Mouse (Mus musculus) mesoderm, embryonic 11.5 days (tissue): Measurements from ENCODE around the gene Amigo1.

Experiments
- DNase-seq: peaks from one replicate; pipeline ENCODE4 v3.0.0-alpha.2; 2012; ENCODE audit warnings: low read depth, low spot score

The Amigo1 gene

DNA sequence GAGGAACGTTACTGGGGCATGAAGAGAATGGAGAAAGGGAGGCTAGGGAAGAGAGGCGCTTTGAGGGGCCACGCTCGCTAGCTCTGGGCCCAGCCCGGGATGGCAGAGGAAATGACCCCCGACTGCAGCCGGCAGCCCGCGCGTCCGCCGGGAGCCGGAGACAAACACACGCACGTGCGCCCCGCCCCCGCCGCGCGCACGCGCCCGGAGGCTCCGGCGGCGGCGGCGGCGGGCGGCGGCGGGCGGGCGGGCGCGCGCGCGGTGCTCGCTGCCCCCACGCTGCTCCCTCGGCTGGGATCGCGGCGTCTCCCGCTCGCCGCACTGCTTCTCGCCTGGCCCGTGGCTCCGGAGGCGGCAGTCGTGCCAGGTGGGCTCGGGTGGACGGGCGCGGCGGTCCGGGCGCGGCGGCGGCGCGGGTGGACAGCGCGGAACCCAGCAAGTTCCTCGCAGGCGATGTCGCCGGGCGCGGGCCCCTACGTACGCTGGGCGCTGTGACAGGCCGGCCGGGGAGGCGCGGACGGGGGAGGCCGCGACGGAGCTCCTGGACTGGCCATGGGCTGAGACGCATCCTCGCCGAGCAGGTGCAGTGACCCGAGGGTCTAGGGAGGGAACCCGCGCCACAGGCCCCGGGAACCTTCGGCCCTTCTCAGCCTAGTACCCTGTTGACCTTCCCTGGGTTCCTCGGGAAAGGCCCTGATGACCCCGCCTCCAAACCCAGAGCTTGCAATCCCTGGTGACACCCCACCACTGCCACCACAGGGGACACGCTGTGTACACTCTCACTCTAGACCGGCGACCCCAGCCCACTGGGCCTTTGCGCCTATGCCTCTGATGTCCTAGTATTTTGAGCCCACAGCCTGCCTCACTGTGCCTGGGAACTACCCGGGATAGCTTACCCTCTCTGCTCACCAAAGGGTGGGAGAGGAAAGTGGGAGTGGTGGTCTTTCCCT, at the start of gene Amigo1:
Gene Amigo1 (plus strand): TSS at position 238 of the 950 bp plus-strand sequence.
- DNase-seq = peak; percentile 61

DNA sequence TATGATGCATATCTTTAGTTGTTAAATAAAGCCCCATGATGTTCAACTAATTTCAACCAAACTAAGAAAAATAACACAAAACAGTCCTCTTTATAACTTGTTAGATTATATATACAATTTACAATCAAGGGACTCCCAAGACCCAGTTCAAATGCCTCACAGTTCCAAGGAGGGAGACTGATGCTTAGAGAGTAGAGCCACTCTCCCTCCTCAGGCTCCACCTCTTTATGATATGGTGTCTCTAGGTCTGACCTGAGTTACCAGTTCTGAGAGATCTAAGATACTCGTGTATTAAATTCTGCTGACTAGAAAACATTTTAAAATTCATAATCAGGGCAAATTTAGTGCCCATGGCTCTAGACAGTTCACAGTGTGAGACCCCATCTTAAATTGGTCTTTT, 47.0 kb upstream of the Amigo1 start:
- DNase-seq = no peak

DNA sequence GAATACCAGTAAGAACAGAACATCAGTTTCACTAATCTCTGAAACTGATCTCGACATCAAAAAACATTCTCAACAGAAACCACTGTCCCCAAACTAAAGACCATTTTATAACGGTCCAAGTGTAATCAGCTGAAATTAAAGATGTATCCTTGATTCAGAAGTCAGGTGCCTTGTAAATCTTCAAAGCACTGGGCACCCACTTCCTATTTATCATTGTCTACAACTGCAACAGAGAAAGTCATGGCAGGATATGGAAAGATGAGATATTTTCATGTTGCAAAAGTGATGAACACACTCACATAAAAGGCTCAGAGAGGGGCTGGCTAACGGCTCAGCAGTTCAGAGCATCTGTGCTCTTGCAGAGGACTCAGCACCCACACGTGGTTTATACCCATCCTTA, 45.3 kb upstream of the Amigo1 start:
- no peak for DNase-seq

DNA sequence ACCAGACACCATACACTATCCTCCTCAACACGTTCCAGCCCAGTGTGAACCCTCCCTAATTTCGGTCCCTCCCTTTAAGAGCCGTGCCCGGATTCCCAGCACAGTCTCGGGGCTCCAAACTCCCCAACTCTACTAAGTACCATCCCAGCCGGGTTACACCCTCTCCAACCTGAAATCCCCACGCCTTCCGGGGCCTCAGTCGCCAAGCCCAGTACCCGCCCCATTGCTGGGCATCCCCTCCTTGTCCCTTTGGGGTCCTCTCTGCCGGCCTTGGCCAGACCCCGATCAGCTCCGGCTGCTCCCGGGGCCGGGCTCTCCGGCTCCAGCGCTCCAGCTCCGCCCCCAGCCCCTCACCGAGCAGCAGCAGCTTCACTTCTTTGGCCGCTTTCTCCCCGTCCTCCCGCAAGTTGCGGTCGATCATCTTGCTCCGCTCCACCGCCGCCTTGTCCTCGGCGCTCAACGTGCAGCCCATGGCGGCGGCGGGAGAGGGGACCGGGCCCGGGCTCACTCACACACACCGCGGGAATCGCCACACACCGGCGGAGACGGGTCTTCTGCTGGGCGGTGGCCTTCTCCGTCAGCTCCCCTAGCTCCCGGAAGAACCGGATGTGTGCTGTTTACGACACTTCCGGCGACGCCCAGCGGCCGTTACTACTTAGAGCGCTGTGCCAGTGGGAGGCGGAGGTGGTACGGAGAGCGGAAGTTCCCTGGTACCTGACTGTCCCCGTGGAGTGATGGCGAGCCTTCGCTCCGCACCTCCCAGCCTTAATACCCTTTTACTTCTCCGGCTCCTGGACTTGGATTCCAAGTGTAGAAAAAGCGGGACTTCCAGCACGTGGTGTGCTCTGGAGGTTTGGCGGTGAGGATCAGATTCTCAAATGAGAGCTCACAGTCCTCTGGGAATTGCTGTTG, 40.3 kb upstream of the Amigo1 start, which contains the start of gene Gnai3:
Gene Gnai3 (minus strand): TSS at position 613 of the 912 bp plus-strand sequence.
- DNase-seq = peak; percentile 92

DNA sequence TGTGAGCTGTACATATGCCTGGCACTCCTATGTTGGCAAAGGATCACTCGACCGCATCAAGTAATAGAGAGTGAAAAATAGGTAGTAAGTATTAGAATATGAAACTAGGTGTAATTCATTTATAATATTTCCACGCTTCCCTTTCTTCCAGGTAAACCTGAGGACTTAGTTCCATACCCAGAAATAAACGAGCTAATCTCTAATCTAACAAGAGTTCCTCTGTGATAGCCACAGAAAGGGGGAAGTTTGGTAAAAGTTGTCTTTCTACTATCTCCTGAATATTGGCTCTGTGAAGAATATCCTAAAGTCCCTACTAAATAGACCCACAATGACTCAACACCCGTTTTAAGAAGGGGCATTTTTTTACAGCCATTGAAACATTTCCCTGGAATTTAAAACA, 39.5 kb upstream of the Amigo1 start:
- no peak for DNase-seq

DNA sequence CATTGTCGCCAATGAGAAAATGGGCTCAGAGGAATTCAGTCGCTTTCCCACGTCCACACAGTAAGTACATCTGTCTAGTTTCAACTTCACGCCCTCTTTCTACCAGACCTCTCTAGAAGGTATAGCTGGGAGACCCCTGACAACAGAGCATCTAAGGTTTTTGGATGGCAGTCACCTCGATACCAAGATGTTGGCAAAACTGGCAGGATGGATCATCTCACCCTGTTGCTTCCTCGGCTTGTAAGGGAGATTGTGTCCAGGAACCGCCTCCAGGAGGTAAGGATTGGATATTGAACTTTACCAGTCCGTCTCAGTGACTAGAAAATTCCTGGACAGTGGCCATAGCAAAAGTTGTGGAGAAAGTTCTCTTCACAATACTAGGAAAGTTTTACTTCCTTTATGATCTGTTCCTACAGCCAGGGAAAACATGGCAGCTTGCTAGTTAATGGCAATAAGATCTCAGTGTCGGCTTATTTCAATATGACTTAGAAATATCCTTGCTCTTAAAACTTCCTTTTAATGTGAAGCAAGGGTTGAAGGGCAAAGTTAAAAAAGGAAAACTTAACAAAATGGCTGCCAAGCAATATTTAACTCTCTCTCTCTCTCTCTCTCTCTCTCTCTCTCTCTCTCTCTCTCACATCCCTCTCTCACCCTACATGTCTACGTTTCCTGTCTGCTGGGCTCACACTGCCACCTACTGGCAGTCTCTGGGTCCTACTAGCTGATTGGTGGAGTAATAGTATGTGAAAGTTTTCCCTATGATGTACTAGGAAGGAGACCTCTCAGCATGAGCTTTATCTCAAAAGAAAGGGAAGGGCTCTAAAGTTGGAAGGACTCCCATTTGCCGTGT, 38.5 kb upstream of the Amigo1 start:
- peak; percentile 94 for DNase-seq

DNA sequence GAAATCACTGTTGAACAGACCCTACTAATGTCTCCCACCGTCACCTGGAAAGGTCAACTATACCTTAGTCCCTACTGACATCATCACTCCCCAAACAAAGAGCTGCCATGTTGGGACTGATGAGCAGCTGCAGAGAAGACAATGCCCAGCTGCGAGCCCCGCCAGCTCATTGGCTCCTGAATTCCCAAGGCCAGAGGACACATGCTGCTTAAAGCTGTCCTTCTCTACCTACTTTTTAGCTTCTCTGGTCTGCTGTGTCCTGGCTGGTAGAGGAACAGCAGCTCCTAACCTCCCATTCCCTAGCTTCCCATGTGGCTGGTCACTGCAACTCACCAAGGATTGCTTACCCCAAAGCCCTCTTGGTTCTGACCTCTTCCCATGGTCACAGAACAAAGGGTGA, 33.8 kb upstream of the Amigo1 start:
- no peak for DNase-seq

DNA sequence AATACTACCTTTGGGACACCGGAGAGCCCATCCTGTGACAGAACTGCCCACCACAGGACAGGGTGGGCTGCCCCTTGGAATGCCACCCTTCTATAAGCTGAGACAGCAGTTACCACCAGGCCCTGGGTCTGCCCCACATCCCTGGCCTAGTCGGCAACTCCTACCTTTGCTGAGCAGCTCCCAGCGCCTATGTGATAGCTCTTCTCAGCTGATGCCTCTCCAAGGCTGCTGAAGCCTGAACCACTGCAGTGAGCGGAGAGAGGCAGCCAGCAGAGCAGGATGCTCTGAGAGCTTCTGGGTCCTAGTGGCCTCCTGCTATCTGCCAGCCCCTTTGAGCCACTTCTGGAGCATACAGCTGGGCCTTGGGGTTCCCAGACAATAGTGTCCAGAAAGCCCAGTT, 31.5 kb upstream of the Amigo1 start, which contains the start of gene Gpr61:
Gene Gpr61 (minus strand): TSS at position 227 of the 400 bp plus-strand sequence.
- DNase-seq = no peak

DNA sequence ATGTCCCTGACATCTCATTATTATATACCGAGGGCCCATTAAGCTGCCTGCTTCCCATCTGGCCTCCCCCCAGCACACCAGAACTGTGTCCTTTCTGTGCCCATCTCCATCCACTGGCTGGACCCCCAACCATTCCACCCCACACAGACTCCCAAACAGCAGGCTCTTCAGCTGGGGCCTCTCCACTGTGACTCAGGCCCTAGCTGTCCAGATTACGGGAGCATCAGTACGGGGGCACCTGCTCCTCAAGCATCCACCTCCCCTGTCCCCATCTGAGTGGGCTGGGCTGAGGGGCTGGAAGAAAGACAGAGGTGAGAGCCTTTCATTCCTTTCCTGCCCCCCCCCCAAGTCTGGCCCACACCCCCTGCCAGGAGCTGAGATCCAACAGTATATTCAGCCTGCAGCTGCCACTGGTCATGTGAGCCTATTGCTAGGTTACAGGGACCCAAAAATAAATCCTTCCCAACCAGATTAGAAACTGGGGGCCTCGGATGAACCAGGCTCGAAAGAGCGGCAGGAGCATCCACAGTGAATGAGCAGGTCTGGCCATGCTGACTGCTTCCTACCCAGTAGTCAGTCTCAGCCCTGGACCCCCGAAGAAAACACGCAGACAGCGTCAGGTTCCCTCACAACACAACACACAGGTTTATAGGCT, 27.6 kb upstream of the Amigo1 start:
- DNase-seq = no peak

DNA sequence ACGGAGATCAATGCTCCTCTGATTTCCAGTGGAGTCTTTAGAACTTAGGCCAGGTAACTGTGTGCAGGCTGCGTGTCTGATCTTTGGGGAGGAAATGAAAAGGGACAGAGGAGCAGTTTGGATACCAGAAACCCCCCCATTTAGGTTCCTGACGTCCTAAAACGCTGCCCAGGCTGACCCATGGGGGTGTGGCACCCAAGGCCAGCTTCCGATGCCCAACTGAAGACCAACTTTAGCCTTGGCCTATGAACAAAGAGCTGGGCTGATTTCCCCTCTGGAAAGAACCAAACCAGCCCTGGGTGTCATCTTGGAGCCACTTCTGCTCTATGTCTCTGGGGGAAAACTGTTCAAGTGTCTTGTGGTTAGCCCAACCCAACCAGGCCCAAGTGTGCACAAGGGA, 22.0 kb upstream of the Amigo1 start:
- DNase-seq = no peak

DNA sequence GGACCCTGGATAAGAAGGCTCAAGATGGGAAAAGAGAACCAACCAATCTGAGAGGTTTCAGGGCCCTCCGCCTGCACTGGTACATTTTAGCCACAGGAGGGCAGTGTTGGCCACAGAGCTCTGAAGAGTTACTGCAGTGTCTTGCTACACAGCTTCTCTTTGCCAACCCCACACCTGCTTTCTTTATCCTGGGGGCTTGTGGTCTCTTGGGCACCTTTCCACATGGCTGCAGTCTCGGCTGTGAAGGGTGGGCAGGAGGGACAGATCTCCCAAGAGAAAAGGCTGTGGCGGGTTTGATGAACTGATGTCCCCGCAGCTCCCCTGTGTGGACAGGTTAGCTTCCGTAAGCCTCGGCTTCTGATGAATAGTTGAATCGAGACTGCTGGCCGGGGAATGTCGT, 21.3 kb upstream of the Amigo1 start:
- peak; percentile 87 for DNase-seq

DNA sequence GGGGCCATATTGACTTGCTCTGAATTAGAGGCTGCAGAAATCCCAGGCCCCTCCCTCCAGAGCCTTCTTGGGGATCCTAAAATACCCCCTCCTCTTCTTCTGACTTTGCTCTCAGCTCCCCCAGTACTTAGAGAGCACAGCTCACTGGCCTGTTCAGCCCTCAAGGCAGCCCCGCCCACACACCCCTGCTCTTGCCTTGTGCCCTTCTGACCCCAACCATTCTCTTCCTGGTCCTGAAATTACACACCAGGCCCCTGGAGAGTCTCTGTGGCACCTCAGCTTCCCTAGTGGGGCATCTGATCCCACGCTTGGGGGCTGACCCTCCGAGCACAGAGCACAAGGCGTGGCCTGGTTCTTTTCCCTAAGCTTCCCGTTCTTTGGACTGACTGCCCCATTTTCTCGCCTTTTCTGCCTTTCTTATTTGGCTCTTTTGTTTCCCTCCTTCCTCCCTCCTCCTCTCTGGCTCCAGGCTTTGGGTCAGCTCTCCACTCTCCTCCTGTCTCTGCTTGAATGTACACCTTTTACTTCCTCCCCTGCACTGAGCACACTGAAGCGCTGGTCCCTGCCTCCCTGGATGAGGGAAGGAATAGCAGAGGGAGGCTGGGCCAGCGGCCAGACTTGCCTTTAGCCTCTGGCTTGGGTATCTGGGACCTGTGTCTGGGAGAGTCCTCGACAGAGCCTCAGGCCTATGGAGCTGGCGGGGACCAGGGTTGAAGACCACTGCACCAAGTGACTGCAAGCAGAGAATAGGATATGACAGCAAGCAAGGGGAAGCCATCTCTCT, 20.4 kb upstream of the Amigo1 start:
- no peak for DNase-seq

DNA sequence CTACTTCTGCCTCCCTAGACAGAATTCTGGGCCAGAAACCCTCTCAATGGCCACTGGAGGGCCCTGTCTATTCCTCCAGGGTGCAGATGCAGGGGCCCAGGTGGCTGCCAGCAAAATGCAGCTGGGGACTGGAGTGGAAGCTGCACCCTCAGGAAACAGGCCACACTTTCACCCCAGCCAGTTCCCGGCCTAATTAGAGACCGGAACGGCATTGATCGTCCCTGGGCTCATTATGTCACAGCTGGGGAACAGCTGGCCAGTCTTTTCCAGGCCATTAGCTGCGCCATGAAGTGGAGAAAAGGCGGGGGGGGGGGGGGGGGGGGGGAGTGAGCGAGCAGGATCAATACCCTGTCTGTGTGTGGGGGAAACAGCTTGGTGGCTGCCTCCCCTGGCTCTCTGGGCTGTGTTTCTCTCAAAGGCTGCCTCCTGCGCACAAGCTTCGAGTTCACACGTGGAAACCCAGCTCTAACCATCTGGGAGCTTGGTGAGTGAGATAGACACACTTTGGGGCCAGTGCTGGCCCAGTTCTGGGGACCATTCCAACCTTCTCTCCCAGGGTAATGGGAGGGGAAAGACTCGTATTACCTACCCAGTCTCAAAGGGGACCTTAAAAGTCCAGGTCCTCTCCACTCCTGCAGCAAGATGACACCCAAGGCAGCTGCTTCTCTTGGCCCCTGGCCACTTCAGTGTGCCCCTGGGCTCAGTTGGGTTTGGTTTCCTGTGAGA, 19.5 kb upstream of the Amigo1 start:
- peak; percentile 82 for DNase-seq

DNA sequence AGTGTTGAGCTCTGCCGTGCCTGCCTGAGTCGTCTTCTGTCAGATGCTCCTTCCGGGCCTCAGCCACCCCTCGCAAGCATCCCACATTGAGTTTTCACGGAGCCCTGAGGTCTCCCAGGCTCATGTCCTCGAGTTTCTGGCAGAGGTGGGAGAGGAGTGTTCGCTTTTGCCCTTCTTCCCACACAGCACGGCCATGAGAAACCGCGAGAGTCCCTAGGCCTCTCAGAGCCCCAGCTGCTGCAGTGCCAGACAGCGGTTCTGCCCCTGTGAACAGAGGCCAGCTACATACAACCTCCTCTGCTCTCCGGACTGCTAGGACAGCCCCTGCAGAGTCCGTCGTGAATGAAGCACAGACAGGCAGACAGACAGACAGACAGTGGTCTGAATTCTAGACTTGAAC, 18.6 kb upstream of the Amigo1 start:
- DNase-seq = no peak

DNA sequence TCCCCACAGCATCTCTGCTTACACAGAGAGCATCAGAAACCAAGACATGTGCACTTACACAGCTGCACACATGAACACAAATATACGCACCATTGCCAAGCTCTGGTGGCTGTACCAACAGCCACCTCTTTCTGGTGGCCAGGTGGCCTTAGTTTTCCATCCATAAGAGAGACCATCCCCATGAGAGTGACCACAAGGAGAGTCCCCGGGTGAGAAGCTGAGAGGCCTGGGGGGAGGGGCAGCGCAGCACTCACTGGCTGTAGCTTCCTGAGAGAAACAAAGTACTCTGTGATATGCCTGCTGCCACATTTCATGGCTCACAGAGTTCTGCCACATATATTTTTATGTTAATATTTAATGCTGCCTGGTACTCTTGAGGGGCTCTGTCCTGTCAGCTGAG, 16.9 kb upstream of the Amigo1 start:
- DNase-seq = no peak

DNA sequence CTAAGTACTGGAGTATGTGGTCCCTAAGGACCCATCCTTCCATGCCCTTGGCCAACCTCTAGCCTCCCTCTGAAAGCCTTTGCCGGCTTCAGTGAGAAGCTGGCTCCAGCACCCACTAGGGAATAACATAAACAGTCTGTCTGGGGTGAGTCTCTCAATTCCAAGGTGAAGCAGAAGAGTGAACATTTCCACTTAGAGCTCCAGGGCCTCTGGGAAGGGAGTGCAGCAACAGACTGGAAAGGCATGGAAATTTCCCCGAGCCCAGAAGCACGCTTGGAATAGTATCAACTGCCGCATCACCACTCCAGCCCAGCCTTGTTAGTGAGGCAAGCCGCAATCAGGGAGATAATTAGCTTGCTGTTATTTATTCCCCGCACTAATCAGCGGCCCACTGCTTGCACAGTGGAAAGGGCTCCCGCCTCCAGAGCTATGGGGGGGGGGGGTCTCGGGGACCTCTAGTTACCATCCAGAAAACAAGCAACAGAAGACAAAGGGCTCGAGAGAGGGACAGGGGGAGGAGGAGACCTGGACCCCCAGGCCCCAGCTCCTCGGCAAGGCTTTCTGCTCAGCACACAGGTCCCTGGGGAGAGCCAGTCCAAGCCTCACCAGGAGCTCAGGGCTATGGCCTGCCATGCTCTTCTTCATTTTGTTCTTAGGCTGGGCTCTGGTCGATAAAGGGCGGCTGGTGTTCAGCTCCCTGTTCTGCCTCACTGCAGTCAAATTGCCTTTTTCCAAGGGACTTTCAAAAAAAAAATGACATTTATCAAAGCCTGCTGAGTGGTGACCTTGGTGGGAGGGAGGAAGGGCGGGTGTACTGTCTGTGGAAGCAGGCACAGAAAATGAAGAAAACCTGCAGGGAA, 11.2 kb upstream of the Amigo1 start:
- DNase-seq = no peak

DNA sequence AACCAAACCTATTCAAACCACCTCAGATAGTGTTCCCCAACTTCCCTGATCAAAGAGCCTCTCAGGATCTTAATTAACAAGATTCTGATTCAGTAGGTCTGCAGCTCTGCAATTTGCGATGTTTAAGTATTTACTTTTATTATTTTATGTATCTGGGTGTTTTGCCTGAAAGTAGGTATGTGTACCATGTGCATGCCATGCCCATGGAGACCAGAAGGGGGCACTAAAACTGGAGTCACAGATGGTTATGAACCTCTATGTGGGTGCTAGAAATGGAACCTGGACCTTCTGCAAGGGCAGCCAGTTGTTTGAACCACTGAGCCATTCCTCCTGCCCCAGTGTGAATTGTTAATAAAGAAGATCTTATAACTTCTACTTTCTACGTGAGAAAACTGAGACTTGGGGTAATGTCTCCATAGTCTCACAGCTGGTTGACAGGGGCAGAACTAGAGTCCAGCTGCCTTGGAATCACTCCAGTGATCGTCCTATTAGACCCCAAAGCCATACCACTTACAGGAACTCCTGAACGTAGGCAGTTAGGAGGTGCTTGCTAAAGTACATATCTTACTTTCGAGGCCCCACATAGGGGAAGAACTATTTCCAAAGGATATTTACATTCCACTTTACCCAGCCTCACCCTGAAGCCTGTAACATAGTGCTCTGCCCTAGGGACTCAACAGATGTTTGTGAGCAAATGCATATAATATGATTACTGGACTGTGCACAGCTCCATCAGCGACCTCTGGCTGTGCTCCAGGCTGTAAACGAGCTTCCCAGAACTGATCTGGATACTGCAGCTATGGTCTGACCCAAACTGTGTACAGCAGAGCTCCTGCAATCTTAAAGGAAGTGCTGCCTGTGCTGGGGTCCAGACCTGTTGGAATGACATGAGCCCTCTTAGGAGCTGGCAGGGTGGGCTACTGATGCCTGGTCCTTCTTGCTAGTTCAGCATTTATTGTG, 7.1 kb upstream of the Amigo1 start:
- no peak for DNase-seq
